Mouse (Mus musculus): ENCODE measurements at regions not wholly inside any gene's neighbourhood (a gene's known extent, or its start where the extent isn't known, plus 50 kb on each side); places are given as distances from the start of the nearest gene placed in this dataset.

DNA sequence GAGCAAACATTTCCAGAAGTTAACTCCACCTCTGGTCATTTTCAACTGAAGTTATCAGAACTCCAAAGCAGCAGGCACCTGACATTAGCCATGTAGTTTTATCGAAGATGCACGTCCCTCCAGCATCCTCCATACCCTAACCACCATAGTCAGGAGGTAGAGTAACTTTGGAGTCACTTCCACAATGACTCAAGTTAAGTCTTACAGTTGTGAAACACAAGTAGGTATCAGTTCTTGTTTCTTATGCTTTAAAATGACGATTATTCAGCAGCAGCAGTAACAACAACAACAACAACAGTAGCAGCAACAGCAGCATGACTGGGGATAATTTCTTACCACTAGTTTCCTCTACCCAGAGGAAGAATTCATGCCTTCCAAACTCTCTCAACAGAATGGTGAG is 51.3 kb upstream of the Tank start:
- no peak overlapping the region for H3K27ac ChIP-seq
- no peak overlapping the region for H3K9ac ChIP-seq
- no peak for ATAC-seq (ENCODE audit: low FRiP score)
- no peaks in the 10 kb centered on the region for H3K4me1 ChIP-seq
- H3K4me2 ChIP-seq (replicated peaks) = no peak overlapping the region
- H3K27me3 ChIP-seq = no peaks in the 10 kb centered on the region
- no peak overlapping the region for H3K4me3 ChIP-seq
- no peaks in the 10 kb centered on the region for H3K9me3 ChIP-seq (replicated peaks)
- WGBS = 91% methylated on average over 3 of the region's 3 CpGs
- H3K36me3 ChIP-seq = no peaks in the 10 kb centered on the region

DNA sequence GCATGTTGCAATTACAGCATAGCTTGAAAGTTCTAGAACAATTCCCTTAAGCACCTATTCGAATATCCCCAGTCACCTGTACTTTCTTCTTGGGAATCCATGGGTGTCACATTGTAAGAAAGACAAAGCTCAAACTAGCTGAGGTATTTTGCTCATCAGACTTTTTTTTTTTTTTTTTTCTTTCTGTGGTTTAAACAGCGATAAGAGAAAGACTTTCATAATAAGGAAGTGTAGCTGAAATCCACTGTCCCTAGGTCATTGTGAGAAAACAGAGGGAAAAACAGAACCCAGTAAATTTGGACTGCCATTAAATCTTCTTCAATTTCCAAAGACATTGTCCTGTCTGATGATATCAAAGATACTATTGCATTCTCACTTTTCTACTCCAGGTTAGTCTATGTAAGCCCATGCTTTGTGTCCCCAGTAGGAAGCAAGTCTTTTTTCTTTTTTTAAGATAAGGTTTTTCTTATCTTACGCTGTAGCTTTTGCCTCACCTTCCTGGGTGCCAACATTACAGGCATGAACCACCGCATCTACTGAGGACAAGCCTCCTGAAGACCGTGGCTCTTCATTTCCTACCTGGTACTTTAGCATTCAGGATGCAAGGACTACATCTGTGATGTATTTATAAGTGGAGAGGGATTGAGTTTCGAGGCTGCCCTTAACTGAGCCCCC is 54.2 kb upstream of the Tank start:
- WGBS = 85% methylated on average over 6 of the region's 6 CpGs
- Histone ChIP-seq H3K27me3 (no peaks in the 10 kb centered on the region), H3K4me3 (no peak overlapping the region), H3K9ac (no peak overlapping the region), H3K4me1 (no peaks in the 10 kb centered on the region), H3K9me3 (replicated peaks) (no peaks in the 10 kb centered on the region), H3K4me2 (replicated peaks) (no peak overlapping the region), H3K27ac (no peak overlapping the region), H3K36me3 (no peaks in the 10 kb centered on the region)
- no peak for ATAC-seq (ENCODE audit: low FRiP score)

DNA sequence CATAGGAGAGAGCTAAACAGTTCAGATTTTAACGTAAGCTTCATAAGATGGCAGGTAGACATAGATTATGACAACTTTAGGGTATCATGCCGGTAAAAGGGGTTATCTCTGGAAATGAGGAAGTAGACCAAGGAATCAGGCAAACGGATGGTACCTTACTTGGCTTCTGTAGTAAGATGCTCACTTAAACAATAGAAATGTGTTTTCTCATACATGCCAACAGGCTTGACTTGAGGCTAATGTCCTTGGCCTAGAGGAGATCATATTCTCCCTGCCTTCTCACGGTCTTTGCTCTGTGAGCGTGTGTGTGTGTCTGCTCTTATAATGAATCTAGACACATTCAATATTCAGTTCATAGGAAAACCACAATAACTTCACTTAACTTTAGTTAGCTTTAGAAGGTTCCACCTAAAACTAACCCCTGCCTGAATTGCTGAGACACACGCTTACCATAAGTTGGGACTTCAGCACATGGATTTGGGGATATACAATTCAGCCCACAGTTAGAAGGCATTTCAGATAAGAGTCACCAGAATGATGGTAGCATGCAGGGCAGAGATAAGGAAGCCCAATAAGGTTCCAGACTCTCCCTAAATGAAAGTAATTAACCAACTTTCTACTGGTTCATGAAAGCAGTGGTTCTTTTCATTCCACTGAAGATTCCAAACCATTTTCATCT is 63.8 kb upstream of the Tank start:
- H3K9ac ChIP-seq = no peak overlapping the region
- 94% methylated on average over 6 of the region's 6 CpGs for WGBS
- H3K27ac ChIP-seq = no peak overlapping the region
- no peak overlapping the region for H3K4me3 ChIP-seq
- ATAC-seq (ENCODE audit: low FRiP score) = no peak
- H3K4me1 ChIP-seq = no peaks in the 10 kb centered on the region
- H3K36me3 ChIP-seq = no peaks in the 10 kb centered on the region
- no peaks in the 10 kb centered on the region for H3K27me3 ChIP-seq
- no peak overlapping the region for H3K4me2 ChIP-seq (replicated peaks)
- H3K9me3 ChIP-seq (replicated peaks) = no peaks in the 10 kb centered on the region

DNA sequence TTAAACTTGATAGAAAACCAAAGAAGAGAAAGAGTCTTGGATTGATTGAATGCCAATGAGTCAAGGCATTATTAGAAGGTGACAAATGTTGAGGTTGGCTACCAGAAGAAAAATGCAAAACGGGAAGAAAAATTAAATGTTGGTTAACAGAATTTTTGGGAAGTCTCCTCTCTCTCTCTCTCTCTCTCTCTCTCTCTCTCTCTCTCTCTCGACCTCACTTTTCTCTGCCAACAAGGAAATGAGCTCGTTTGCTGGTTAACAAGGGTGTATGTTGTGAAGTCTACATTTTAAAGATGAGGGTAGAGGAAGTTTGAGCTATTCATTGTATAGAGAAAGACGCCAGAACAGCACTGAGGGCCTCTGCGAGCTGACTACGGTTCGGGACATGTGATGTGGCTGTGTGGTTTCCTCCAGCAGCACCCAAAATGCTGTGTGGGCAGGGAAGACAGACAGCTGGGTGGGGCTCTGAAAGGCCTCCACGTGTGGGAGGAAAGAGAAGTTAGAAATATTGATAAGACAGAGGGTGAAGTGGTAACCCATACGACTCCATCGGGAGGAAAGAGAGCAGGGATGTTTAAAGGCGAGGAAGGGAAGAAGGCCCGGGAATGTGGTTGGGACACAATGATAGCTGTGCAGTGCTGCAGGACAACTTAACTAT is 64.5 kb upstream of the Tank start:
- H3K4me1 ChIP-seq = no peaks in the 10 kb centered on the region
- H3K9me3 ChIP-seq (replicated peaks) = no peaks in the 10 kb centered on the region
- ATAC-seq (ENCODE audit: low FRiP score) = no peak
- no peak overlapping the region for H3K27ac ChIP-seq
- H3K27me3 ChIP-seq = no peaks in the 10 kb centered on the region
- 79% methylated on average over 12 of the region's 12 CpGs for WGBS
- no peaks in the 10 kb centered on the region for H3K36me3 ChIP-seq
- no peak overlapping the region for H3K4me3 ChIP-seq
- no peak overlapping the region for H3K4me2 ChIP-seq (replicated peaks)
- H3K9ac ChIP-seq = no peak overlapping the region

DNA sequence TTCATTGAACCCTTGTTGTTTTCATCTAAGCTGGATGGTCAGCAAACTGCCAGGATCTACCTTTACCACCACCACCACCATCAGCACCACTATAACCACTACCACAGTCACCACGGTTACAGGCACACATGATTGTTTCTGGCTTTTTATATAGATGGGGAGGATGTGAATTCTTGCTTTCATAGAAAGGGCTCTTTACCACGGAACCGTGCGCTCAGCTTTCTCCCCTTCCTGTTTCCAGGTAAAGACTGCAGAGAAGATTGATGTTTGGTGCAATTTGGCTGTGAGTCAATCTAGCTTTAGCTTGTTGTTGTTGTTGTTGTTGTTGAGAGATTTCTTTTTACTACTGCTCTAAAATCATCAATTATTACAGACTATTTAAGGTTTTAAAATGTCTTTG is 74.8 kb upstream of the Tank start:
- no peak overlapping the region for H3K4me2 ChIP-seq (replicated peaks)
- 89% methylated on average over 4 of the region's 4 CpGs for WGBS
- ATAC-seq (ENCODE audit: low FRiP score) = no peak
- H3K9me3 ChIP-seq (replicated peaks) = no peaks in the 10 kb centered on the region
- H3K27ac ChIP-seq = no peak overlapping the region
- no peak overlapping the region for H3K4me3 ChIP-seq
- H3K36me3 ChIP-seq = no peaks in the 10 kb centered on the region
- H3K9ac ChIP-seq = no peak overlapping the region
- H3K27me3 ChIP-seq = no peaks in the 10 kb centered on the region
- no peaks in the 10 kb centered on the region for H3K4me1 ChIP-seq

DNA sequence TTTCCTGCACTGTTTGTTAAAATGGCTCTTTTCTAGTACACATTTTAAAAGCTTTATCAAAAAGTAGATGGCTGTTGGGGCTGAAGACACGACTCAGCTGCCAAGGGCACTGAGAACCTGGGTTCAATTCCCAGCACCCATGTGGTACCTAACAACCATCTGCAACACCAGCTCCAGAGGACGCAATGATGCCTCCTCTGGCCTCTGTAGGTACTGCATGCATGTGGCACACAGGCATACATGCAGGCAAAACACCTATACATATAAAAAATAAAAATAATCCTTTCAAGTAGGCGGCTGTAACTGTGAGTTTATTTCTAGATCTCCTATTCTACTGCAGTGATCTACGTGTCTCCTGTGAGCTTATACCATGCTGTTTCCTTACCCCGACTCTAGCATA is 76.5 kb upstream of the Tank start:
- WGBS = 92% methylated on average over 5 of the region's 5 CpGs
- Histone ChIP-seq H3K27ac (no peak overlapping the region), H3K27me3 (no peaks in the 10 kb centered on the region), H3K36me3 (no peaks in the 10 kb centered on the region), H3K9ac (no peak overlapping the region), H3K4me3 (no peak overlapping the region), H3K9me3 (replicated peaks) (no peaks in the 10 kb centered on the region), H3K4me2 (replicated peaks) (no peak overlapping the region), H3K4me1 (no peaks in the 10 kb centered on the region)
- ATAC-seq (ENCODE audit: low FRiP score) = no peak

DNA sequence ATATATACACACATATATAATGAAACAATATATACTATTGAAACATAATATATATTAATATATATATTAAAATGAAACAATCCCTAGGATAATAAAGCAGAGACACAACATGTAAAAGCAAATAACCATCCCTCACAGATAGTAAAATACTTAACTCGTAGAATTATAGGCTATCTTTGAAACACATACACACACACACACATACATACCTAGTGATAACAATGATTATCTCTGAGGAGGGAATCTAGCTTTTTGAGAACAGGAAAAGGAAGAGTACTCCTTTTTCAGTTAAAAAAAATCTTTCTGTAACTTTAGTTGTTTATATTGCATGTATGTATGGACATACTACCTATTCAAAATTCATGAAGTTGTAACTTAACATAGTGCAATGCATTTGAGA is 79.1 kb upstream of the Tank start:
- ATAC-seq (ENCODE audit: low FRiP score) = no peak
- H3K4me2 ChIP-seq (replicated peaks) = no peak overlapping the region

DNA sequence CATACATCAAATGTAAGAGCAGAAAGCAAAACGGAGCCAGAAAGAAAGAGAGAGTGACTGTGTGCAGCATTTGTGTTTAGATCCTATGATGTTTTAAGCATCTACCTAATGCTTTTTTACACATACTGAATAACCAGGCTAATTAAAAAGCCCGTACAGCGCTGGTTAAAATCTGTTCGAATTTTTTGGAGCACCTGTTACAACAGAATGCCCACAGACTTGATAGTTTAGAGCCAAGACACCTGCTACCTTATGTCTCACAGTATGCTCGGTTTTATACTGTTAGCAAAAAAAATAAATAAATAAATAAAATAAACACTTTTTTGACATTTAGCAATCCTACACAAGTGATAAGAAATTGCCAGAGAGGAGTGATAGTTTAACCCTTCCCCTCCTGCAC is 80.5 kb upstream of the Tank start:
- Histone ChIP-seq H3K4me1 (no peaks in the 10 kb centered on the region), H3K4me3 (no peak overlapping the region), H3K9me3 (replicated peaks) (no peaks in the 10 kb centered on the region), H3K36me3 (no peaks in the 10 kb centered on the region), H3K4me2 (replicated peaks) (no peak overlapping the region), H3K9ac (no peak overlapping the region), H3K27ac (no peak overlapping the region), H3K27me3 (no peaks in the 10 kb centered on the region)
- 78% methylated on average over 5 of the region's 5 CpGs for WGBS
- ATAC-seq (ENCODE audit: low FRiP score) = no peak

More for the DNA sequence above, 79.1 kb upstream of the Tank start:
- Histone ChIP-seq H3K36me3 (no peaks in the 10 kb centered on the region), H3K4me3 (no peak overlapping the region), H3K9ac (no peak overlapping the region), H3K27me3 (no peaks in the 10 kb centered on the region), H3K9me3 (replicated peaks) (no peaks in the 10 kb centered on the region), H3K4me1 (no peaks in the 10 kb centered on the region), H3K27ac (no peak overlapping the region)
- WGBS = 86% methylated on average over 1 of the region's 1 CpGs

DNA sequence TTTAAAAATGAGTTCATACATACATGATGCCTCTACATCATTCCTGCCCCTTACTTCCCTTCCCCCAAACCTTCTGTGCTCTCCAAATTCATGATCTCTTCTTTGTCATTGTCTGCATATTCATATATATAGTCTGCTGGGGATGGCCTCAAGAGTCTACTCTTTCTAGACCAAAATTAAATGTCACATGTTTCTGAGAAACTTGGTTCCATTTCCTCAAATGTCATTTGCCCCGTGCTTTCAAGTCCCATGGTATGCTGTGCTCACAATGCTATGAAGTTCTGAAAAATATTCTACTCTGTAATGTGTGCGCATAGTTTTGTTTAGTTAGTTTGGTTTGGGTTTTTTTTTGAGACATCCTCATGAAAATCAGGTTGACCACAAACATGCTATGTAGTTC is 81.4 kb upstream of the Tank start:
- Histone ChIP-seq H3K9ac (no peak overlapping the region), H3K9me3 (replicated peaks) (no peaks in the 10 kb centered on the region)
- 90% methylated on average over 2 of the region's 2 CpGs for WGBS

DNA sequence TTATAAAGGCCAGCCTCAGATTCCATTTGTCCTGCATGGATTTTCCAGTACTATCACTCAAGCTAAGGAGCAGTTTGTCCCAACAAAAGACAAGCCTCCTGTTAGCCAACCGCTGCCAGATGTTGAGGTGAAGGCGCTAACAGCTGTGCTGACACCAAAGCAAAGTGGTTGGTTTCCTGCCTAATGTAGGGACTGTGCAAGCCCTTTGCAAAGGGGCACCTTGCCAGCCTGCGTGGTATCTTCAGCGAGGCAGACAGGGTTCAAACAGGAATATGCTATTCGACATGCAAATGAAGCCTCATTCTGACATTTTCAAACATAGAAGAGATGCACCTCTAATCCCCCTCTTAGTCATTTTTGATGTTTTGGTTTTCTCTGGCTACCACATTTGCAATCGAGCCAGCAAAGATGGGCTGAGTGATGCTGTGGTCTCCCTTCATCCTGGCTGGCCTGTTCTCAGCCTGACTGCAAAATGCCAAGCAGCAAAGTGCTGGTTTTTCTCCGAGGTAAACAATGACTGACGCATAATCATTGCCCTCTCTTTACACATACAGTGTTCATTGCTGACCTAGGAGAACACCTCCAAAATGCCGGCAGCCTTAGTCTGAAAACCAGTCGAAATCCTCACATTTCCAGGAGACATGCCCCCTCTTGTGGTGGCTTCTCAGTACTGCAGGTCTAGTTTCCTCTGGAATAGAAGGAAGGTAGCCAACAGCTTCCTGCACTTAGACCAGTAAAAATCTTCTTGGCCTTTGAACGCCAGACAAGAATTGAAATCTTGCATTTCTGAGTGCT is 84.3 kb upstream of the Tank start:
- H3K27me3 ChIP-seq = no peaks in the 10 kb centered on the region
- H3K27ac ChIP-seq = no peak overlapping the region
- no peak overlapping the region for H3K9ac ChIP-seq
- no peaks in the 10 kb centered on the region for H3K36me3 ChIP-seq
- no peaks in the 10 kb centered on the region for H3K9me3 ChIP-seq (replicated peaks)
- ATAC-seq (ENCODE audit: low FRiP score) = no peak
- 45% methylated on average over 11 of the region's 11 CpGs for WGBS
- H3K4me1 ChIP-seq = no peaks in the 10 kb centered on the region
- peak overlapping the region; percentile 33; the same call in 1 of the 2 replicates for H3K4me2 ChIP-seq (replicated peaks)
- no peak overlapping the region for H3K4me3 ChIP-seq

More for the DNA sequence above, 81.4 kb upstream of the Tank start:
- no peak for ATAC-seq (ENCODE audit: low FRiP score)
- Histone ChIP-seq H3K4me1 (no peaks in the 10 kb centered on the region), H3K27me3 (no peaks in the 10 kb centered on the region), H3K4me2 (replicated peaks) (no peak overlapping the region), H3K4me3 (no peak overlapping the region), H3K27ac (no peak overlapping the region), H3K36me3 (no peaks in the 10 kb centered on the region)

DNA sequence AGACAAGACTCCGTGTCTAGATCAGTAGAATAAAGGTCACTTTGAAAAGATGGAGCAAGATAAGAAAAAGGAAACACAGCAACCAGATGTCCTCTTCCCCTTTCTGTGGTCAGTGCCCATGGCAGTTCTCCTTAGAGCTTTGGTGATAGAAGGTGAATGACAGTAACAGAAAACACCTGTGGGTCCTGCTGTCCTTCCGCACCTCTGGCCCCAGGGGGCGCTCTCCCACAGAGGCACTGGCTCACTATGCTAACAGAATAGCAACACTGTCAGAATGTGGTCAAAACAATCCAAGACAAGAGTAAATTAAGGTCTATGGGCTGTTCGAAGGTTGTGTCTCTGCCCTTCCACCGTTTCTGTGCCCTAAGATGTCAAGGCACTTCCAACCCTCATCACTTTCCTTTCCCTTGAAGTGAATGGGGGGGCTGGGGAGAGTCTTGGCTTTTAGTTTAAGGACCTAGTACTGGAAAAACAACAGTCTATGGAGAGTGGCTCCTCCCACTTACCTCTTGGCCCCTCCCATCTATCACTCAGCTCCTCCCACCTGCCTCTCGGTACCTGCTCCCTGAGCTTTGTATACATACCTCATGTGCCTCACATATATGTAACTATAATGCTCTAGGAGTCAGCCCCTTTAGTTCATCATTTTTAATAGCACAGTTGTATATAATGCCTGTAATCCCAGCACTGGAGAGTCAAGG is 86.2 kb upstream of the Tank start:
- Histone ChIP-seq H3K9ac (no peak overlapping the region), H3K9me3 (replicated peaks) (no peaks in the 10 kb centered on the region), H3K4me2 (replicated peaks) (no peak overlapping the region), H3K36me3 (no peaks in the 10 kb centered on the region), H3K4me3 (no peak overlapping the region), H3K4me1 (no peaks in the 10 kb centered on the region), H3K27ac (no peak overlapping the region), H3K27me3 (no peaks in the 10 kb centered on the region)
- 57% methylated on average over 6 of the region's 6 CpGs for WGBS
- no peak for ATAC-seq (ENCODE audit: low FRiP score)
